ENCODE assay signal across 20 mouse cellular contexts in the genomic region with DNA sequence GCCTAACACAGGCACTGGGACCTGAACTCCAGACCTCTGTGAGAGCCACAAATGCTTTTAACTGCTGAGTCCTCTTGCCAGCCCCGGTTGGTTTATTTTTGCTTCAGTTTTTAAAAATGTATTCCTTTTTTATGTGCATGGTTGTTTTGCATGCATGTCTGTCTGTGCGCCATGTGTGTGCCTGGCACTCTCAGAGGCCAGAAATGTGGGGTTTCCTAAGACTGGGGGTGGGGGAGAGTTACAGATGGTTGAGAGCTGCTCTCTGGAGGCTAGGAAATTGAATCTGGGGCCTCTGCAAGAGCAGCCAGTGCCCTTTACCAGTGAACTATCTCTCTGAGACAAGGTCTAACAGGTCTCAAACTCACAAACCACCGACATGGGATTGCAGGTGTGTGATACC.
A peak's percentile ranks its signal among the peaks of the same experiment; 100 is the strongest.
DNase-seq lines count a peak whose midpoint lies in the region; ATAC-seq lines count a peak whose summit lies in the region.
"Had no signal": no experiment of that assay in that cellular context is flagged by ENCODE, and none has a peak within 500 bp of the region (broad histone marks: within the 10 kb centered on the region; RNA-seq: fewer than 3 reads in every experiment).

No protein-coding gene starts in this region.

- no peak overlapping the region for H3K4me2 ChIP-seq in forebrain, embryonic 15.5 days (replicated peaks)
- H3K4me2 ChIP-seq in forebrain, embryonic 13.5 days = no peak overlapping the region
- H3K4me2 ChIP-seq in midbrain, embryonic 11.5 days = no peak overlapping the region
- no peak overlapping the region for H3K4me2 ChIP-seq in midbrain, embryonic 15.5 days
- no peak overlapping the region for H3K4me2 ChIP-seq in embryonic facial prominence, embryonic 15.5 days (replicated peaks)
- H3K4me2 ChIP-seq: heart, embryonic 11.5 days; hindbrain, embryonic 12.5 days; hindbrain, embryonic 15.5 days had no signal

- H3K36me3 ChIP-seq in forebrain, embryonic 15.5 days = no peaks in the 10 kb centered on the region
- H3K36me3 ChIP-seq in forebrain, embryonic 13.5 days (ENCODE audit: poor library complexity, severe bottlenecking) = no peaks in the 10 kb centered on the region
- H3K36me3 ChIP-seq in midbrain, embryonic 11.5 days (ENCODE audit: control insufficient read depth, insufficient read depth, low read length) = no peaks in the 10 kb centered on the region
- no peaks in the 10 kb centered on the region for H3K36me3 ChIP-seq in midbrain, embryonic 15.5 days (replicated peaks)
- no peaks in the 10 kb centered on the region for H3K36me3 ChIP-seq in embryonic facial prominence, embryonic 15.5 days
- H3K36me3 ChIP-seq: hindbrain, embryonic 12.5 days; hindbrain, embryonic 15.5 days had no signal

- DNase-seq in midbrain, embryonic 11.5 days (ENCODE audit: low spot score, missing footprints) = peak; percentile 44
- no peak for DNase-seq in gastrocnemius, postnatal 25 days
- DNase-seq: adrenal gland, adult 2 months; adrenal gland, postnatal 14 days; cerebellum, adult 11-12 months; cerebellum, adult 8-10 months; cerebellum, postnatal 36 days; embryo, embryonic 11 days; gastrocnemius, postnatal 36 days; heart, adult 11 months; kidney, adult 2 months had no signal

- no peak overlapping the region for H3K27ac ChIP-seq in forebrain, embryonic 15.5 days (replicated peaks)
- no peak overlapping the region for H3K27ac ChIP-seq in forebrain, embryonic 13.5 days
- H3K27ac ChIP-seq in midbrain, embryonic 11.5 days (ENCODE audit: low read depth, low read length) = no peak overlapping the region
- no peak overlapping the region for H3K27ac ChIP-seq in midbrain, embryonic 15.5 days
- H3K27ac ChIP-seq in embryonic facial prominence, embryonic 15.5 days (replicated peaks) = peak overlapping the region; percentile 68; the same call in 1 of the 2 replicates
- H3K27ac ChIP-seq: hindbrain, embryonic 12.5 days; hindbrain, embryonic 15.5 days had no signal

- H3K9ac ChIP-seq in forebrain, embryonic 15.5 days (replicated peaks) = no peak overlapping the region
- H3K9ac ChIP-seq in forebrain, embryonic 13.5 days = no peak overlapping the region
- no peak overlapping the region for H3K9ac ChIP-seq in midbrain, embryonic 11.5 days (ENCODE audit: low read length)
- H3K9ac ChIP-seq in midbrain, embryonic 15.5 days = no peak overlapping the region
- H3K9ac ChIP-seq in embryonic facial prominence, embryonic 15.5 days = no peak overlapping the region
- H3K9ac ChIP-seq: hindbrain, embryonic 12.5 days; hindbrain, embryonic 15.5 days had no signal

- H3K27me3 ChIP-seq in forebrain, embryonic 15.5 days = 0 out of 2 replicates have a peak, but pooled peaks cover 10% of the 10 kb centered on the region
- peaks cover 40% of the 10 kb centered on the region for H3K27me3 ChIP-seq in forebrain, embryonic 13.5 days
- peaks cover 56% of the 10 kb centered on the region for H3K27me3 ChIP-seq in midbrain, embryonic 11.5 days (ENCODE audit: control insufficient read depth, insufficient read depth, low read length)
- H3K27me3 ChIP-seq in midbrain, embryonic 15.5 days (replicated peaks) = peaks cover 70% of the 10 kb centered on the region
- no peaks in the 10 kb centered on the region for H3K27me3 ChIP-seq in embryonic facial prominence, embryonic 15.5 days

- peak; percentile 78; the same call in 1 of the 2 replicates for ATAC-seq in forebrain, embryonic 15.5 days (replicated peaks)
- ATAC-seq in forebrain, embryonic 13.5 days = no peak
- ATAC-seq in midbrain, embryonic 11.5 days (ENCODE audit: low FRiP score) = no peak
- ATAC-seq in midbrain, embryonic 15.5 days (replicated peaks) = no peak
- peak; percentile 34; the same call in 1 of the 2 replicates for ATAC-seq in embryonic facial prominence, embryonic 15.5 days (ENCODE audit: insufficient number of reproducible peaks, low FRiP score, low TSS enrichment, low read depth)
- ATAC-seq: CD4-positive, CD25-positive, alpha-beta regulatory T cell, adult 4 months; intestine, postnatal 0 days had no signal

- 74% methylated on average over 3 of the region's 3 CpGs for WGBS in forebrain, embryonic 15.5 days
- 80% methylated on average over 3 of the region's 3 CpGs for WGBS in forebrain, embryonic 13.5 days
- WGBS in midbrain, embryonic 11.5 days = 84% methylated on average over 3 of the region's 3 CpGs
- 89% methylated on average over 3 of the region's 3 CpGs for WGBS in midbrain, embryonic 15.5 days
- WGBS in embryonic facial prominence, embryonic 15.5 days = 52% methylated on average over 3 of the region's 3 CpGs

- no peaks in the 10 kb centered on the region for H3K9me3 ChIP-seq in forebrain, embryonic 15.5 days
- no peaks in the 10 kb centered on the region for H3K9me3 ChIP-seq in forebrain, embryonic 13.5 days (replicated peaks)
- no peaks in the 10 kb centered on the region for H3K9me3 ChIP-seq in midbrain, embryonic 11.5 days (ENCODE audit: control insufficient read depth, low read length)
- H3K9me3 ChIP-seq in midbrain, embryonic 15.5 days = no peaks in the 10 kb centered on the region
- no peaks in the 10 kb centered on the region for H3K9me3 ChIP-seq in embryonic facial prominence, embryonic 15.5 days (replicated peaks)
- H3K9me3 ChIP-seq: hindbrain, embryonic 12.5 days; hindbrain, embryonic 15.5 days had no signal

- H3K4me1 ChIP-seq in forebrain, embryonic 15.5 days = peaks cover 8% of the 10 kb centered on the region
- peaks cover 9% of the 10 kb centered on the region for H3K4me1 ChIP-seq in forebrain, embryonic 13.5 days
- H3K4me1 ChIP-seq in midbrain, embryonic 11.5 days (ENCODE audit: control insufficient read depth, insufficient read depth, low read length) = no peaks in the 10 kb centered on the region
- H3K4me1 ChIP-seq in midbrain, embryonic 15.5 days = no peaks in the 10 kb centered on the region
- H3K4me1 ChIP-seq in embryonic facial prominence, embryonic 15.5 days = 0 out of 2 replicates have a peak, but pooled peaks cover 5% of the 10 kb centered on the region
- H3K4me1 ChIP-seq: hindbrain, embryonic 12.5 days had no signal

- no peak overlapping the region for H3K4me3 ChIP-seq in forebrain, embryonic 15.5 days
- no peak overlapping the region for H3K4me3 ChIP-seq in forebrain, embryonic 13.5 days
- H3K4me3 ChIP-seq in midbrain, embryonic 11.5 days (ENCODE audit: low read depth, low read length) = no peak overlapping the region
- no peak overlapping the region for H3K4me3 ChIP-seq in midbrain, embryonic 15.5 days
- no peak overlapping the region for H3K4me3 ChIP-seq in embryonic facial prominence, embryonic 15.5 days (replicated peaks)
- H3K4me3 ChIP-seq: hindbrain, embryonic 12.5 days; hindbrain, embryonic 15.5 days had no signal

Comparison
In these comparisons a context has a peak if more than half of its experiments do, and no peak if none do; other contexts are left out.
1. ATAC-seq: peak in forebrain, embryonic 15.5 days (single experiment) and embryonic facial prominence, embryonic 15.5 days (single experiment); none in forebrain, embryonic 13.5 days (single experiment), midbrain, embryonic 11.5 days (single experiment) and midbrain, embryonic 15.5 days (single experiment).